Mouse (Mus musculus) kidney, embryonic 16.5 days (tissue): Measurements from ENCODE around the gene Ing1. TPM values are rescaled to one million over a fixed set of nuclear protein-coding genes. Genes with fewer than 3 reads are reported as not detected.

Experiments used
- ATAC-seq: fragments of 200-750 bp; cut with Nextera tagmentation; 2 replicates; pipeline ENCODE4 v1.8.0; 2017; ENCODE audit warnings: moderate TSS enrichment; ENCODE audit not compliant: low FRiP score, low TSS enrichment
- H3K27ac ChIP-seq: fragments of 300-500 bp; sonication (generic); 2 replicates; pipeline ENCODE4 v1.5.1; 2014; ENCODE audit warnings: low read length
- H3K27me3 ChIP-seq: fragments of 300-500 bp; sonication (generic); 2 replicates; pipeline ENCODE4 v1.6.1; 2014; ENCODE audit warnings: low read length, control low read depth, mixed read lengths; ENCODE audit not compliant: insufficient read depth
- H3K36me3 ChIP-seq: fragments of 300-500 bp; sonication (generic); 2 replicates; pipeline ENCODE4 v1.6.1; 2014; ENCODE audit warnings: low read length, control low read depth, mixed read lengths; ENCODE audit not compliant: insufficient read depth
- H3K4me1 ChIP-seq: fragments of 300-500 bp; sonication (generic); 2 replicates; pipeline ENCODE4 v1.6.1; 2014; ENCODE audit warnings: low read length, control low read depth, mixed read lengths; ENCODE audit not compliant: insufficient read depth
- H3K4me2 ChIP-seq: fragments of 300-500 bp; sonication (generic); replicated peaks from 2 replicates; pipeline ENCODE4 v1.6.1; 2014; ENCODE audit warnings: low read depth, low read length
- H3K4me3 ChIP-seq: fragments of 300-500 bp; sonication (generic); 2 replicates; pipeline ENCODE4 v1.5.1; 2014; ENCODE audit warnings: mild to moderate bottlenecking, low read length
- H3K9ac ChIP-seq: fragments of 300-500 bp; sonication (generic); replicated peaks from 2 replicates; pipeline ENCODE4 v1.6.1; 2014; ENCODE audit warnings: low read length
- H3K9me3 ChIP-seq: fragments of 300-500 bp; sonication (generic); 2 replicates; pipeline ENCODE4 v1.6.1; 2016; ENCODE audit warnings: low read length, control low read depth
- WGBS: fragments of 180-500 bp; shearing (Covaris S2); extraction: QIAGEN DNeasy Blood & Tissue Kit; methylation state at CpG from one replicate; pipeline ENCODE4 v1.1.7; 2014; 5-methylcytosine and 5-hydroxymethylcytosine counted together
- polyA plus RNA-seq: library from polyadenylated mRNA; unstranded; fragments of >200 nt; fragmentation: Nextera tagmentation; extraction: Ambion mirVana; gene quantifications from 2 replicates; pipeline ENCODE4 v1.2.1, GENCODE M21; 2015

Gene Ing1
- polyA plus RNA-seq, 1 experiment from 2014 or later = 37.9 TPM

DNA sequence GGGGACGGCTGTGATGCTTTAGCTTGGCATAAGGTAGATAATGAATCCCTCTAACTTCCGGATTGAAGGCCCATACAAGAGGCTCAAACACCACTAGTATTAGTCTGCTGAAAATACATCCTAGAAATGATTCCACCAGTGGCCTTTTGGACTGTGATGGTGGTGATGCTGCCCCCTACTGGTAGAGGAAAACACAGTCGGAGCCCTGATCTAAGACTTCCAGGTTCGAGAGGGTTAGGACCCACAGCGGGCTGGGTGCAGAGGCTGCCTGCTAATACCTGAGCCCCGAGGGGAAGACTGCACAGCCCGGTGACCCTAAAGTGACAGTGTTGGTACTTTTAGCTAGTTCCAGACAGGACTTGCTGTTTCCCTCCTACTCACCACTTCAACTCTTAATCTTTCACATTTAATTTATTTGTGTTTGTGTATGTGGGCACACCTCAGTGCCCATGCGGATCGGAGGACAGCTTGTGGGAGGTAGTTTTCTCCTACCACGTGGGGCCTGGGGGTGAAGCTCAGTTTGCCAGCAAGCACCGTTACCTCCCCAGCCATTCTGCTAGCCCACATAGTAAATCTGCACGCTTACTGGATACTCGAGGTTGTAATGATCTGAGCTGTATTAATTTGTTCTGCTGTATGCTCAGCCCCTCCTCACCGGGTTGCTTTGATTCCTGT is 46.8 kb downstream of the Ing1 start:
- H3K9me3 ChIP-seq = no peaks in the 10 kb centered on the region
- H3K9ac ChIP-seq = peak overlapping the region; percentile 38; the same call in 1 of the 2 replicates
- H3K4me2 ChIP-seq = peak overlapping the region; percentile 43
- no peak overlapping the region for H3K27ac ChIP-seq
- H3K36me3 ChIP-seq = peaks cover 4% of the 10 kb centered on the region; the same call in 1 of the 2 replicates
- WGBS = 18% methylated on average over 14 of the region's 14 CpGs
- ATAC-seq = peak; percentile 92
- H3K4me1 ChIP-seq = peaks cover 7% of the 10 kb centered on the region; the same call in 1 of the 2 replicates
- H3K27me3 ChIP-seq = no peaks in the 10 kb centered on the region
- H3K4me3 ChIP-seq = no peak overlapping the region

DNA sequence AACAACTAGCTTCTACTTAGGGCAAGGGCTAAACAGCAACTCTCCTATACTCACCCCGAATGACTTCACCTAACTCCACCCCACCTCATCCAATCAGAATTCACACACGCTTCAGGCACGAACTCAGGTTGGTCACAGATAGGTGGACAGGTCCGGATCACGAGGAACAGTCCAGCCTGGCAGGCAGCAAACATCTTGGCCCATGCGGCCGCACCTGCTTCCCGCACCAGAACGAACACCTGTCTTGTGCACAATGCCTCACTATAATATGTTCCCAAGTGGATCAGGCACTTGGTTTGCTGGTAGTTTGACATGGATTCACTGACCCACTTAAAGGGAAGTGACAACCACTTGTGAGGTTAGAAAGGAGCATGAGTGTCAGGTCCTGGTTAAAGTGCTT is 53.5 kb downstream of the Ing1 start:
- Histone ChIP-seq H3K27ac (no peak overlapping the region), H3K27me3 (no peaks in the 10 kb centered on the region), H3K4me3 (no peak overlapping the region), H3K36me3 (peaks cover 56% of the 10 kb centered on the region), H3K9me3 (no peaks in the 10 kb centered on the region), H3K9ac (no peak overlapping the region), H3K4me2 (no peak overlapping the region), H3K4me1 (no peaks in the 10 kb centered on the region)
- WGBS = 92% methylated on average over 9 of the region's 9 CpGs
- no peak for ATAC-seq

Other genes starting within 250 kb of the Ing1 start
- 121 and 126 TPM in 2 replicates for gene Col4a2, start 242.8 kb upstream of the Ing1 start, polyA plus RNA-seq
- gene Col4a1, start 242.7 kb upstream of the Ing1 start, polyA plus RNA-seq = 382 and 440 TPM in 2 replicates
- gene Rab20, start 76.9 kb upstream of the Ing1 start, polyA plus RNA-seq = 30.6 and 37.3 TPM in 2 replicates
- gene Naxd, start 58.1 kb upstream of the Ing1 start, polyA plus RNA-seq = 125 and 132 TPM in 2 replicates
- gene Cars2, start 4.8 kb upstream of the Ing1 start, polyA plus RNA-seq = 27.0 and 27.3 TPM in 2 replicates
- 108 and 112 TPM in 2 replicates for gene Ankrd10, start 80.2 kb downstream of the Ing1 start, polyA plus RNA-seq
- gene 1700016D06Rik, start 145.5 kb downstream of the Ing1 start, polyA plus RNA-seq = 0.26 TPM in 1 of 2 replicates, not detected in the other
- 43.3 and 46.2 TPM in 2 replicates for gene Arhgef7, start 172.2 kb downstream of the Ing1 start, polyA plus RNA-seq